Mouse (Mus musculus): Measurements from ENCODE around the gene Tifab.

Tifab gene

DNA sequence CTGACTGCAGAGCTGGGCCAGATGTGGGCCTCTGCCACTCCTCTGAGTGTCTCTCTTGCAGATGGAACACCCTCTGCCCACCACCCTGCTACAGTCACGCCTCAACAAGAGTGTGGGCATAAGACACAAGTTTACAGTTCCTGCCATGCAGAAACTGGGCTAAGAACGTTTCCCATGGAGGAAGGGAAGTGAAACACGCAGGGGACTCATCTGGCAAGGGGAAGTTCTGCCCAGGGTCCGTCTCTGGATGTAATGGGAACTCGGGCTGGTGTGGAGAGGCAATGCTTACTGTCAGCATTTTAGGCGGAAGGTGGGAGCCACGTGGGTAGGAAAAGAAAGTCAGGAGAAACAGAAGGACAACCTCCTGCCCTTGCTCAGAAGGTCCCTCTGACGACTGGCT, 2.7 kb upstream of the Tifab start:
- intact Hi-C loops (cut with DNase I), result no loop called here

DNA sequence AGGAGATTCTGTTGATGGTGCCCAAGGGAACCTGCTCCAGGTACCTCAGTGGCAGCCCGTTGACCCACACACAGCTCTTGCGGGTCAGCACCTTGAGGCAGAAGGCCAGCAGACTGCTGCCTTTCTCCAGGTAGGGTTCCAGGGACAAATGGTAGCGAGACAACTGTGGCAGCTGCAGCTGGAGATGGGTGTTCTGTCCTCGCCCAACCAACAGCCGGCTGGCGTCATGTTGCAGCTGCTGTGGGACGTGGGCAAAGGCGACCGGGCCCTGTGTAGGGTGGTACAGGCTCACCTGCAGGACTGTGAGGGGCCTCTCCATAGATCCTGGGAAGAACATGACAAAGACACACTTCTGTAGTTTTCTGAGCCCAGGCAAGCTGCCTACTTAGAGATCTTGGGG, 2.4 kb downstream of the Tifab start:
- intact Hi-C loops (cut with DNase I), result no loop called here

DNA sequence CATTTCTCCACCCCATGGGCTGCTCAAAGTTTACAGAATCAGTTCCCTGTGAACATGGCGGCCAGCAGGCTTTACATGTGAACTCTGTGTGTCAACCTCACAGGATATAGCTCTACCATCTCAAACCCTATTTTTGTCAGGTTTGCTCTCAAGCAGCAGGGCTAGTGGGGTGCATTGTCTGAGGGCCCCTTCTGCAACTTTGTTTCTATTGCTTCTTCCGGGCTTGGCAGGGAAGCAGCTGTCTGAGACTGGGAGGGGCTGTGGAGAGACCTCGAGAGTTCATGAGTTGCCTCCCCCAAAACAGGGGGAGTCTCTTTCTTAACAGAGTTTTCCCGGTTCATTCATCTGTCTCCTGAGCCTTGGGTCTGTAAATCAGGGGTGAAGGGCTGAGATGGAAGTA, 2.8 kb downstream of the Tifab start:
- intact Hi-C loops (cut with DNase I), result no loop called here

DNA sequence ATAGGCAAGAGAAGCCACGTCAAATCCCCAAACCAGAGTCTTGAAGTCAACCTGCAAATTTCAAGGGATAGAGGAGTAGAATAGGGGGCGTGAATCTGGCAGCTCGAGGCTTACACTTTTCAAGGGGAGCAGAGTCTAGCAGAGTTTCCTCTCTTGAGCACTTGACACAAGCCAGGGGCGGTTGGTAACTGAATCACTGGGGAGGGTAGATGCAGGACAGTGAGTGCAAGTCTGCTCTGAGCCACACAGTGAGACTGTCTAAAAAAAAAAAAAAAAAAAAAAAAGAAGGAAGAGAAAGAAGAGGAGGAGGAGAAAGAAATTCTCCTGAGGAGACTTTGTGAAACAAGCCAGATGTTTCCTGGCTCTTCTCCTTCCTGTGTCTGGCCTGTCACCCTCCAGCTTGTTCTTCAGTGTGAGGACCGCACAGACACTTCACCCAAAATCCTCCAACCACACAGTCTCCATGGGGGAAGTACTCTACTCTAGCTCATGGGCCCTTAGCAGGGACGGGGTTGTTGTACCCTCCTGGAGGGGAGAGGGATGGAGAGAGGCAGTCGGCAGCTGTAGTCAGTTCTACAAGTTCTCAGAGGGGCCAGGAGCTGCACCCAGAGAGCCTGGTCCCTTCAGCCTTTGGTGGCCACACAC, 5.7 kb downstream of the Tifab start:
- intact Hi-C loops (cut with DNase I), result no loop called here

DNA sequence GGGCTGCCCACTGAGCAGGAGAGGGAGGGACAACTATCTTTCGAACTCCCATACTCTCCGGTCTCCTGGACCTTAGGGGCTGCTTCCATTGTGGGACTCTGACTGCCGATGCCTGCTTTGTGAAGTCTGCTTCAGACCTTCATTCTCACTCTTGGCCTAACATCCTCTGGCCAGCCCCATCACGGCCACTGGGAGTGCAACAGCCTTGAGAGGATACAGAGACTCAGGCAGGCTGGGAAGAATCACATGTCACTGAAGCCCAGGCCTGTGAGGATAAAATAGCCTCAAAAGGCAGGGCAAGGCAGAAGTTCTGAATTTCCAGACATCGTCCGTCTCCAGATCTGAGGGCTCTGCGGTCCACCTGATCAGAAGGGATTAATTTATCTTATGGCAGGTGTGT, 6.6 kb downstream of the Tifab start:
- intact Hi-C loops (cut with DNase I), result no loop called here

DNA sequence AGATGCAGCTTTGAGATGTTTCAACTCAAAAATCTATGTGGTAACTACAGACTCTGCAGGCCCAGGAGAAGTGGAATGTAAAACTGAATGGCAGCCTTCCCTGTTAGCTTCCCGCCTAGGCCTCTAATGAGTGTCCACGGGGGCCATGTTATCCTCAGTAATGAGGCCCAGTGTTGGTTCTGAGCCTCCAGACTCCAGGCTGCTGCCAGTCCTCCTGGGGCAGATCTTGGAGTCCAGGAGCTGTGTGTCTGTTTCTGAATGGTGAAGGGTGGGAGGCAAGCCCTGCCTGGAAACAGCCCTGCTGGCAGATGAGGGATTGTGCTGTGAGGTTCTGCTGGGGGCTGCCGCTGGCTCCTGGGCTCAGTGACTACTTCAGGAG, 10.3 kb downstream of the Tifab start:
- intact Hi-C loops (cut with DNase I), result no loop called here

DNA sequence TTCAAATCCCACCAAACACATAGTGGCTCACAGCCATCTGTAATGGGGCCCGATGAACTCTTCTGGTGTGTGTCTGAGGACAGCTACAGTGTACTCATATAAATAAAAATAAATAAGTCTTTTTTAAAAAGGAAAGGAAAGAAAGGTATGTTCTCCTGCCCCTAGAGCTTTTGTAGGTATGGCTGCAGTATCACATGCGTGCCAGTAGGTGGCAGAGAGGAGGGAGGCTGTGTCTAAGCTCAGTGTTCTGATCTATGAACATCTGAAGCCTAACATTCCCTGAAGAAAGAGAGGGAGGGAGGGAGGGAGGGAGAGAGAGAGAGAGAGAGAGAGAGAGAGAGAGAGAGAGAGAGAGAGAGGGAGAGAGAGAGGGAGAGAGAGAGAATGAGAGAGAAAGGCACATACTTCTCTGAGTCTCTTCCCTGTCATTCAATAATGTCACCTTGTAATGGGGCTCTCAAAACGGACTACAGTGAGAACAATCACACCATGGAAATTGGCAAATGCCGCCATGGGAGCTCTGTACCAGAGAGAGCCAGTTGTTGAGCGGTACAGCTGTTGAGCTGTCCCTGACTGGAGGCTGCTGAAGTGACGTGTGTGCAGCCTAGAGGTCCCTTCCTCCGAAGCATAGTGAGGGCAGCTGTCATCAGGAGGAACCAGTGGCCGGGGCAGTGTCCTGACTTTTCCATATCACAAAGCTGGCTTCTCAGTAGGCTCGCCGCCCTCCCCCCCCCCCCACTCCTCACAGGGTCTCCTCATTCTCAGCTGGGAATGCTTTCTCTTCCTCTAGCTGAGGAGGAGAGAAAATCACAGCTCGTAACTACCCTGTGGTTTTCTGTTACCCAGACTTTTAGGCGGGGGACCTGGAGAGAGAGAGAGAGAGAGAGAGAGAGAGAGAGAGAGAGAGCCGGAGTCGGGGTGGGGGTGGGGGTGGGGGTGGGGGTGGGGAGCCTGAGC, 11.0 kb downstream of the Tifab start:
- intact Hi-C loops (cut with DNase I), result no loop called here

DNA sequence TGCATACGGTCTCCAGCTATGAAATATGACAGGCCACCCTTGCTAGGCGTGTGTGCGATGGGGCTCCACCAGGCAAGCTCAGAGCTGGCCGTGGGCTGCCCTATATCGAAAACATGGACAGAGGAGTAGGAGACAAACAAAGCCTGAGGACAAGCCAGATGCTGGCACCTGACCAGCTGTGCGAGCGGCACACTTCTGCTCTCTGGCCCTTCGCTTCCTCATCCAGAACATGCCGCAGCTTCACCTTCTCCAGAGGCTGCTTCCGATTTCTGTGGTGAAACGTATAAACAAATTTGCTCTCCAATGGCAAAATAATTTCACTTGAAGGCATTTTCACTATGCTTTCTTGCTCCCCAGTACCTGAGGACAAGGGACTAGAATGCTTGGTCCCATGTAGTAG, 13.1 kb downstream of the Tifab start:
- intact Hi-C loops (cut with DNase I), result no loop called here

DNA sequence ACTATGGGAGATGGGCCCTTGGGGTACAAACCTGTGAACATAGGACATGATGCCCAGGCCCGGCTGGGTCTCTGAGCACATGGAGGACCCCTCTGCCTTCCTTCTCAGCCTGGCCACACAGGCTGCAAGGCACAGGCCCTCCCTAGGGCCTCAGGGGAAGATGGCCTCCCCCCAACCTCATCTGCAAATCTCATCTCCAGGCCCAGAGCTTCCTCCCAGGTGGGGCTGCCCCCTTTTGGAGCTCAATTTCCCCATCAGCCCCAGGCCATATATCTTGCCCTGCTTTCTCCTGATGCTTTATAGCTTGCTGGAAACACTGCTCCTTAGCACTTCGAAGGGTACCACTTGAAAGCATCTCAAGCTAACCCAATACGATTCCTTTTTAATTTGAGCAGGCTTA, 14.3 kb downstream of the Tifab start:
- intact Hi-C loops (cut with DNase I), result no loop called here

DNA sequence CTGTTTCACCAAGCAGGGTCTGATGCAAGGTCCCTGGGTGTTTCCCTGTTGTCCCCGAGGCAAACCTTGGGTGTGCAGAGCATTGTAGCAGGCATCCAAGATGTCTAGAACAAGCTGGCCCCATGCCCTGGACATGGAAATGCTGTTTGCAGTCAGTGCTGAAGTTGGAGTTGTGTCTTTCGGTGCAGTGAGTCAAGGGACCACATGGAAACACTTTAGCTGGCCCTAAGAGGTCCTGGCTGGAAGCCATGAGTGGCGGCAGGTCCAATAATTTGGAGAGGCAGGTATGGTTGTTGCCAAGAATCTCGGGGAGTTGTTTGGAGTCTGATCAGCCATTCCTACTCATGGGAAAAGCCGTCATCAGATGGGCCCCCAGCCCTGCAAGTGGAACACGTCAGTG, 14.9 kb downstream of the Tifab start:
- intact Hi-C loops (cut with DNase I), result no loop called here

DNA sequence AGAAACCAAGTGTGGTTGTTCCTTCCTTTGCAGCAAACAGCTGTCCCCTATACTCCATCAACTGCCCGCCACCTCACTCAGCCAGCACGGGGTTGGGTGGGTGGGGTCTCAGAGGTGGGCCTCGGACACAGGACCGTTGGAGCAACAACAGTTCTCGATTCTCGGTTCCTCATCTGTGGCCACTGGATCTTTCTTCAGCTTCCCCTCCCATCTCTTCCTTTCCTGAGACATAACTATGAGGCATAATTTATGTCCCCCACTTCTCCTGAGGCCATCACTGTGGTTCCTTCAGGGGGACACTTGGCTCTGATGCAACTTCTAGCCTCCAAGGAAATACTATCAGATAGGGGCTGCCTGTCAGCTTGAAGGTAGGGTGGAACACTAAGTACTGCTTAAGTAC, 15.8 kb downstream of the Tifab start:
- intact Hi-C loops (cut with DNase I), result no loop called here

DNA sequence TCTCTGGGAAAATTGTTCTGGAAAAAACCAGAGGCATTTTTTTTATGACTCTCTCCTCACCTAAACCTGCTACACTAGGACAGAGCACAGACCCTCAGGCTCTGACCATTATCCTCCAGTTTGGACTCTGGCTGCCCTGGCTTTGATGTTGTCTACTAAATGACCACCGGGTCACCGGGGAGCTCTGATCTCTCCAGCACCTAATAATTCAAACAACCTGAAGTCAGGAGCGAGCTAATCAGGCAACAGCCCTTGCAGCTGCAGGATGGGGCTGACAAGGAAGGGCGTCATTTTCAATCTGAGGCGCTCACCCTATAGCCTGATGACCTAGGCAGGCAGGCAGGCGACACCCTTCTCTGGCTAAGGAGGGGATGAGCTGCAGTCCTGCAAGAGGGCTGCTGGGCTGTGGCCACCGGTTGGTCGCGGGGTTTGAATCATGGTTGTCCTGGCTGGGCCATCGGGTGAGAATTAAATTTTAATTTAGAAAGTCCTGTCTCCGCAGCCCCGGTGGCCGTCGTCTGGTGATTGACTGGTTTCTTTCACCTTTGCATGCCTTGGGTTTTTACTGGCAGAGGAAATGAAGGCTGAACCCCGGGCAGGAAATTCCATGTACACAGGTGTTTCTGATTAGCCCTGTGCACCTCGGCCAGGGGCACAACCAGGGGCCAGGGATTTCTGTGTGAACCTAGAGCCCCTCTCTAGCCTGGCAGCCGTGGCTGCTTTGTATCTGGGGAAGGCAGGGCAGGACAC, 18.9 kb downstream of the Tifab start:
- intact Hi-C loops (cut with DNase I), result loop anchor here (10.0 kb wide), 1 partner anchor 195 kb away; no protein-coding TSS in a partner anchor

DNA sequence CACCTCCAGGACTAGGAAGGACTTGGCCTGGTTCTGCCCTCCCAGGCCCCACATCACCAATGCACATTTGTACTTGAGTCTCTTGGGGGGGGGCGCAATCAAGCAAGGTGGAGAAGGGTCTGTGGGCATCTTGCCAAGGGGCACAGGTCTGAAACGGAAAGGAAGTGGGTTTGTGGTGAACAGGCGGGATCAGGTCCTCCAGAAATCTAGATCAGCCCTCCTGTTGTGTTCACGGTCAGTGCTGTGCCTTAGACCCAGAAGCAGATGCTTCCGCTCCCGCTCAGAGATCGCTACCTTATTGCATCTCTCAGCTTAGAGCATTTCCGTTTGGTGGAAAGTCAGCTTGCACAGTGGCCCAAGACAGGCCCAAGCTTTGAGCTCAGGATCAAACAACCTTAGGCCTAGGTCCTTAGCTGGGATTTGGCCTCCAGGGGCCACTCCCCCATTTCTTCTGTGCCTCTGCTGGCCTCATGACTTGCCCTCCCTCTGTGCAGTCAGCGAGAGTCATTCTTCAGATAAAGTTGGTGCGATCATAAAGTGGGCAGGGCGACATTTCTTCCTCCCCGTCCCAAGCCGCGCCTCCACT, 19.6 kb downstream of the Tifab start:
- intact Hi-C loops (cut with DNase I), result loop anchor here (10.0 kb wide), 1 partner anchor 194 kb away; no protein-coding TSS in a partner anchor

DNA sequence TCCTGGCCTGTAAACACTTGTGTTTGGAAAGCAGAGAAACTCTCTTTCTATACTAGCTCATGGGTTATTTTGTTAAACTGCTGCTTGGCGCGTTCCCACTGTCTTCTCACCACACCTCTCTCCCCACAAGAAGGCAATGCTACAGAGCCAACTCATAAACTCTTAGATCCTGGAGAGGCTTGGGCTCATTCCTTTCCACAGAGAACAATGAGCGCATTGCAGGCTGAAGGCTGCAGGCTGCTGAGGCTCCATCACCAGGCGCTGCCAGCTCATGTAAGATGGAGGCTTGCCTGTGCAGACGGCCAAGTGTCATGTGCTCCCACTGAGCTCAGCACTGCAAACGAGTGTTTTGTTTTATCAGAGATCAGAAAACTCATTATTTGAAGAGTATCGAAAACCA, 23.0 kb downstream of the Tifab start:
- intact Hi-C loops (cut with DNase I), result loop anchor here (10.0 kb wide), 1 partner anchor 191 kb away; no protein-coding TSS in a partner anchor

DNA sequence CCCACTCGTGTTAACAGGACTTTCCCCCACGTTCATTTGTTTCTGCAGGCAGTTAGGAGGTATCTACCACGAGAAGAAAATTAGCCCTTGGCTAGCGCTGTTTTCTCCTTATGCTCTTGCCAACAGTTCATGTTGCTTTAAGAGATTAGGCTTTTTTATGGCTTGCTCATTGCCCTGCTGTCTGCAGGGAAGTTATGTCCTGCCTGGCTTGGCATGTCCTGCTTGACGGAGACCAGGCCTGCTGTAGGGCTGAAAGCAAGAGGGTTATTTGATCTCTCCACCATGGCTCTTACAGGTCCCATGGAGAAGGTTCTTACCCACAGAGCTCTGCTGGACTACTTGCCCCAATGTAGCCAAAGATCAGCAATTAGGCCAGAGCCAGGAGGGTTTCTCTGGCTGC, 23.6 kb downstream of the Tifab start:
- intact Hi-C loops (cut with DNase I), result loop anchor here (10.0 kb wide), 1 partner anchor 190 kb away; no protein-coding TSS in a partner anchor

DNA sequence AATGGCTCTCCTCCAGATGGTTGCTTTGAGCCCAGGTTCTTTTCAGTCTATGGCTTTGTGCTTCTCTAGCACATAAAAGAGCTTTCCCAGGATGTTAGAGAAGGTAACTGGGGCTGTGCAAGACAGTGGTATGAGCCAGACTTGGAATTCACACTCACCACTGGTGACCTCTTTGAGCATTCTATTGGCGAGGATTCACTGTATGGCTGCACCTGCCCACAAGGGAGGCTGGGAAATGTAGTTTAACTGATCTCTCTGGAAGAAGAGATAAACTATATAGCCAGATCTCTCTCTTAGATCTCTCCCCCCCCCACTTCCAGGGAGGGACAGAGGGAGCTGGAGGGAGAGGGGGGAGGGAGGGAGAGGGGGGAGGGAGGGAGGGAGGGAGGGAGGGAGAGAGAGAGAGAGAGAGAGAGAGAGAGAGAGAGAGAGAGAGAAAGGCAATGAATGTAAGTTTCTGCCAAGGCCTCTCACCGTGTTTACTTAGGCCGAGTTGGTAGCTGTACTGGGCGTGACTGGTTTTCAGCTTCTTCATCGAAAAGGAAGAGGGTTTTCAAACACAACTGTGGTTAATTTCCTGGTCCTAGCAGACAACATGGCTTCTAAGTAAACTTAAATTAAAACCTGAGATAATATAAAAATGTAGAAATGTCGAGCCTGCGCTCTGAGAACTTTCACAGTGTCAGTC, 25.8 kb downstream of the Tifab start:
- intact Hi-C loops (cut with DNase I), result loop anchor here (10.0 kb wide), 1 partner anchor 188 kb away; no protein-coding TSS in a partner anchor

DNA sequence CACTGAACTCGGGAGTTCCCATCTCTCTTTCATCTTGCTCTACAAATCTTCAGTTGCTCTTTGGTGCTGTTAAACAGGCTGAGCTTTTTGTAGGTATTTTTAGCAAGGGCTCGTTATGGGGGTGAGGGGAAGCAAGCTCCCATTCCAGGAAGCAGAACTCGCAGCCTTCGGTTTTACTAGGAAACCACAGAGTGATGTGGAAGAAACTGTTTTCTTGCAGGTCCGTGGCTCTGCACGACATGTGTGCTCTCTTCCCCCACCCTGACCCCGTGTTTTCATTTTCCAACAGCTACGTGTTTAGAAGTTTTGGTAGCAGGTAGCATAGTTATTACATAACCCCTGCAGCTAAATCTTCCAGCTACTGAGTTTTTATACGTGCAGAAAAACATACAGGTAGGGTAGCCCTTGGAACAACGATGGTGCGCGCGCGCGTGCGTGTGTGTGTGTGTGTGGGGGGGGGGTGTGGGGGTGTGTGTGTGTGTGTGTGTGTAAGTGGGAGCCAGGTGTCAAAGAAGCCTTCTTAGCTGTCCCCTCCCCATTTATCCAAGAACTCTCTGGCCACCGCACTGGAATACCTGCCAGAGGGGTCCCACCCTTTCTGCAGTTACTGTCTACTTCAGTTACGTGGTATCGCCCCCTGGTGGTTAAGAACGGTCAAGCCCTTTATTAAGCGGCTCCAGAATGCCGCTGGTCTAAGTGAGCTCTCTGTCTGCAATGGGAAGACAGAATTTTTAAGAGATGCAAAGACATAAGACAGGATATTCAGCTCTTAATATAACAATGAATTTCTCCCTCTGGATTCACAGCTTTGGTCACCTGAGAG, 27.1 kb downstream of the Tifab start:
- intact Hi-C loops (cut with DNase I), result loop anchor here (10.0 kb wide), 1 partner anchor 187 kb away; no protein-coding TSS in a partner anchor

DNA sequence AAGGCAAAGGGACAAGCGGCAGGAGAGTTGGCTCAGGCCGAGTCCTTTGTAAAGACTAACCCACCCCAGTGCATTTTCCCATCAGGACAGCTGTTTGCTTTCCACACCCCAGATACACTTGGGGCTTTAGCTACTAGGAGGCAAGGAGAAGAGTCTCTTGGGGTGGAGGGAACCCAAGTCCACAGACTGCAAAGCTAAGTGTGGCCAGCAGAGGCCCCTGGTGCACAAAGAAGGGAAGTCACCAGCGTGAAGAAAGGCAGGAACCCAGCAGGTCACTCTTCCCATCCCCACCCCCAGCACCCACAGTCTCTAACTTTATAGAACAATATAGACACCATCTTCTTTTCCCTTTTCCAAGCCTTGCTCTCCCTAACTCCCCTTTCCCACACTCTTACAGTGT, 33.2 kb downstream of the Tifab start:
- intact Hi-C loops (cut with DNase I), result loop anchor here (5.0 kb wide), 1 partner anchor 53 kb away; no protein-coding TSS in a partner anchor

DNA sequence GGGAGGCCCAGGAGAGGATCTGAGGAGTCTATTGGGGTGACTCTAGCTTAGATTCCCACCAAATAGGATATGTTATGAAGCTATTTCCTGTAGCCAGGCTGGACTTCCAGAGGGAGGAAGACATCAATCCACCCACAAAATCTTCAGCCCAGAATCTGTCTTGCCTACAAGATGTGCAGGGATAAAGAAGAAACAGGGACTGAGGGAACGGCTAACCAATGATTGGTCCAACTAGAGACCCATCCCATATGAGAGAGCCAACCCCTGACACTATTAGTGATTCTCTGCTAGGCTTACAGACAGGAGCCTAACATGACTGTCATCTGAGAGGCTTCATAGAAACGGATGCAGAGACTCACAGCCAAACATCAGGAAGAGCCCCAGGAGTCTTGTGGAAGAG, 34.7 kb downstream of the Tifab start:
- intact Hi-C loops (cut with DNase I), result no loop called here

DNA sequence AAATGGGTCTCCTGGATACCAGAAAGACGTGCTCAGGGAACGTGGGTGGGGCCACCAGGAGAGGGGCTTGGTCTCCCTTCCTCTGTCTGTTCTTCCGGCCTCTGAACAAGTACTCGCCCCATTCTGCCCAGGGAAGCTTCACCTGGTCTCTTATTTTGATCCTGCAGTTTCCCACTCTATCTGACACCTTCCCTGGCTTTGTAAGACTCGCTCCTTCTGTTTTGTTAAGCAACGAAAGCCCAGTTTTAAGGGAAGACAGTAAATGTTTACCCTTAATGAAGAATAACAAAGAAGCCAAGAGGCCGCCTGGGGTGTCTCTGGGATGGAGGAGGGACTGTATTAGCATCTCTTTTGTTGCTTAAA, 35.6 kb downstream of the Tifab start:
- intact Hi-C loops (cut with DNase I), result no loop called here
